Mouse (Mus musculus) cortical plate, adult 2 months (tissue): ENCODE measurements around the gene Camkmt. TPM values are rescaled to one million over a fixed set of nuclear protein-coding genes. Genes with fewer than 3 reads are reported as not detected.

ENCODE experiments used
- H3K27ac ChIP-seq: fragments of 200-500 bp; 2 replicates; pipeline ENCODE4 v1.5.1; 2012; ENCODE audit warnings: low read length, control low read depth, inconsistent platforms; ENCODE audit not compliant: insufficient read depth
- H3K4me1 ChIP-seq: fragments of 200-500 bp; 2 replicates; pipeline ENCODE4 v1.6.1; 2011; ENCODE audit warnings: low read length; ENCODE audit not compliant: control insufficient read depth, insufficient read depth
- H3K4me3 ChIP-seq: fragments of 200-500 bp; 2 replicates; pipeline ENCODE4 v1.5.1; 2011; ENCODE audit warnings: mild to moderate bottlenecking, low read length, control low read depth; ENCODE audit not compliant: insufficient read depth
- CTCF ChIP-seq: fragments of 200-500 bp; IDR thresholded peaks from 2 replicates; pipeline ENCODE4 v1.5.1; 2011; ENCODE audit warnings: mild to moderate bottlenecking, control low read depth, low read length; ENCODE audit not compliant: insufficient read depth; ENCODE audit errors: extremely low read depth
- POLR2A ChIP-seq: fragments of 200-500 bp; IDR thresholded peaks from 2 replicates; pipeline ENCODE4 v1.6.1; 2011; ENCODE audit warnings: mild to moderate bottlenecking, low read length, control low read depth; ENCODE audit not compliant: insufficient read depth; ENCODE audit errors: extremely low read depth
- polyA plus RNA-seq: library from polyadenylated mRNA; depleted of rRNA; stranded (reverse); fragments of >200 nt; gene quantifications from 2 replicates; pipeline ENCODE4 v1.2.3, GENCODE M21; 2012

Camkmt gene
- polyA plus RNA-seq, 1 experiment: 7.0 TPM

GRCm38 (mm10) chr17:85473217-85473616 is 382.9 kb downstream of the Camkmt start:
- Histone ChIP-seq H3K4me3 (no peak overlapping the region), H3K4me1 (no peaks in the 10 kb centered on the region), H3K27ac (no peak overlapping the region)
- TF ChIP-seq POLR2A: no peak
- no peak for TF ChIP-seq CTCF

- Histone ChIP-seq H3K27ac (no peak overlapping the region), H3K4me1 (no peaks in the 10 kb centered on the region), H3K4me3 (no peak overlapping the region)
- TF ChIP-seq POLR2A (no peak), CTCF (no peak)
These were observed 383.5 kb downstream of the Camkmt start for GRCm38 (mm10) chr17:85473881-85474280.

- TF ChIP-seq POLR2A (no peak), CTCF (no peak)
- Histone ChIP-seq H3K4me3 (no peak overlapping the region), H3K27ac (no peak overlapping the region), H3K4me1 (no peaks in the 10 kb centered on the region)
These were observed 390.9 kb downstream of the Camkmt start for GRCm38 (mm10) chr17:85481241-85481640.

GRCm38 (mm10) chr17:85483086-85483485 is 392.7 kb downstream of the Camkmt start:
- Histone ChIP-seq H3K27ac (no peak overlapping the region), H3K4me1 (no peaks in the 10 kb centered on the region), H3K4me3 (no peak overlapping the region)
- TF ChIP-seq CTCF: no peak
- TF ChIP-seq POLR2A: no peak

GRCm38 (mm10) chr17:85484015-85484414 is 393.7 kb downstream of the Camkmt start:
- TF ChIP-seq POLR2A (no peak), CTCF (no peak)
- no peak overlapping the region for H3K4me3 ChIP-seq
- H3K27ac ChIP-seq: no peak overlapping the region
- no peaks in the 10 kb centered on the region for H3K4me1 ChIP-seq

- Histone ChIP-seq H3K4me1 (no peaks in the 10 kb centered on the region), H3K4me3 (no peak overlapping the region), H3K27ac (no peak overlapping the region)
- TF ChIP-seq POLR2A (no peak), CTCF (no peak)
These were observed 394.2 kb downstream of the Camkmt start for GRCm38 (mm10) chr17:85484526-85484925.

GRCm38 (mm10) chr17:85485065-85485945 is 395.0 kb downstream of the Camkmt start:
- Histone ChIP-seq H3K27ac (no peak overlapping the region), H3K4me1 (no peaks in the 10 kb centered on the region), H3K4me3 (no peak overlapping the region)
- TF ChIP-seq CTCF: no peak
- no peak for TF ChIP-seq POLR2A

- H3K27ac ChIP-seq: no peak overlapping the region
- no peak overlapping the region for H3K4me3 ChIP-seq
- H3K4me1 ChIP-seq: no peaks in the 10 kb centered on the region
- TF ChIP-seq POLR2A (no peak), CTCF (no peak)
These were observed 395.7 kb downstream of the Camkmt start for GRCm38 (mm10) chr17:85485946-85486533.

GRCm38 (mm10) chr17:85486585-85487480 is 396.5 kb downstream of the Camkmt start:
- Histone ChIP-seq H3K4me3 (no peak overlapping the region), H3K27ac (no peak overlapping the region)
- TF ChIP-seq CTCF (no peak), POLR2A (no peak)

More at GRCm38 (mm10) chr17:85486585-85487480, 396.5 kb downstream of the Camkmt start:
- no peaks in the 10 kb centered on the region for H3K4me1 ChIP-seq
